Mouse (Mus musculus): ENCODE measurements at regions not wholly inside any gene's neighbourhood (a gene's known extent, or its start where the extent isn't known, plus 50 kb on each side); places are given as distances from the start of the nearest gene placed in this dataset.

DNA sequence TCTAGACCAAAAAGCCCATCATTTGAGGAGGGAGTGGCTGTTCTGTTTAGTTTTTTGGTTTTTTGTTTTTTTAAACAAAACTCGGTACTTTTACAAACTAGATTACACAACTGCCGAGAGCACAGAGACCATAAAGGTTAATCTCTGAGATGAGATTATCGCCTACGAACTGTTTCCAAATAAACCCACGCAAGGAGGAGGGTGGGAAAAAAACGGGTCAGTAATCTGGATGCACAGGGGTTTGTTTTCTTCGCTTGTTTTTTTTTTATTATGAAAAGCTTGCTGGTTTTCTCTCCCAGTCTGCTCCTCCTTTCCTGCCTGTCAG lies 316.9 kb downstream of the Parp8 start:
- no peak for TF ChIP-seq ELF1 (IDR thresholded peaks at IDR 0.05; ENCODE audit: low read depth, low read length)
- no peak for TF ChIP-seq UBTF (IDR thresholded peaks at IDR 0.05; ENCODE audit: borderline replicate concordance, insufficient read depth, low read depth, low read length)
- TF ChIP-seq MAX (IDR thresholded peaks at IDR 0.05; ENCODE audit: low read length), result no peak
- TF ChIP-seq POLR2A (IDR thresholded peaks at IDR 0.05; ENCODE audit: control insufficient read depth in 1 of 2, insufficient read depth in 1 of 2, low read depth in 1 of 2, low read length in 2 of 2, poor library complexity in 1 of 2), result no peak
- no peak for TF ChIP-seq CTCF (IDR thresholded peaks at IDR 0.05 in 2 of 3, conservative IDR thresholded peaks at IDR 0.05 in 1 of 3; ENCODE audit: control insufficient read depth in 1 of 3, insufficient read depth in 1 of 3, low read depth in 2 of 3, low read length in 3 of 3, poor library complexity in 1 of 3, severe bottlenecking in 1 of 3)
- no peak for TF ChIP-seq BHLHE40 (IDR thresholded peaks at IDR 0.05; ENCODE audit: borderline replicate concordance, low read depth, low read length)
- TF ChIP-seq CHD2 (IDR thresholded peaks at IDR 0.05; ENCODE audit: low read length), result no peak

Data from MEL (cell line).